Comparison of ENCODE assay signal across 8 mouse cellular contexts in the genomic region with DNA sequence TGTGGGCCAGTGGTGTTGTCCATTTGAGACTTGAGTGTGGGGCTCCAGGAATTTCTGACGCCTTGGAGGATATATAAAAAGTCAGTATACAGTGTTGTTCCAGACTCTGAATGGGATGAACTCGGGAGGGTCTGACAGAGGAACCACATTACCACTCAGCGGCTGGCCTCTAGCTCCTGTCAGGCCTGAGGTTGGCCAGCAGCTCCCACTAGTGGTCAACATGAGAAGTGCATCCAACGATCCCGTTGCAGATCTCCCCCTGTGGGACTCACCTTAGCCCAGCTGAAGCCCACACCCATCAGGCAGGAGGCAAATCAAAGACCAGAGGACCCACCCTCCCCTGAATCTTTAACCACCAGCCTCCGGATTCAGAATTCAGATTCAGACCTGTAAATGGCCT. TPM values are rescaled to one million over a fixed set of nuclear protein-coding genes. Genes with fewer than 3 reads are reported as not detected.
DNase-seq lines count a peak whose midpoint lies in the region; ATAC-seq lines count a peak whose summit lies in the region.

No protein-coding gene starts in this region.

- no peak overlapping the region for H3K4me2 ChIP-seq in forebrain, embryonic 16.5 days (ENCODE audit: low read length)
- no peak overlapping the region for H3K4me2 ChIP-seq in hindbrain, embryonic 11.5 days (replicated peaks; ENCODE audit: low read depth, low read length)

- DNase-seq in MEL-GATA-1-ER (ENCODE audit: extremely low read depth, low read depth): peak; percentile 14
- peak; percentile 33 for DNase-seq in cerebellum, adult 11 months
- peak; percentile 89 for DNase-seq in hindbrain, embryonic 11.5 days (ENCODE audit: low spot score)
- DNase-seq in layer of hippocampus, adult 9-11 months: peak; percentile 40
- peak; percentile 79 for DNase-seq in lung, postnatal 14 days
- peak; percentile 93 for DNase-seq in retina, embryonic 14.5 days (ENCODE audit: low spot score)
- DNase-seq in thymus, postnatal 4 days: peak; percentile 87

- peak; percentile 60 for ATAC-seq in forebrain, embryonic 16.5 days
- ATAC-seq in hindbrain, embryonic 11.5 days (ENCODE audit: low FRiP score): 0 out of 2 replicates have a peak, but pooled peaks have one; percentile 32

- H3K27ac ChIP-seq in forebrain, embryonic 16.5 days (ENCODE audit: low read length): no peak overlapping the region
- H3K27ac ChIP-seq in hindbrain, embryonic 11.5 days (ENCODE audit: low read depth, low read length): no peak overlapping the region

- no peaks in the 10 kb centered on the region for H3K9me3 ChIP-seq in forebrain, embryonic 16.5 days (ENCODE audit: control insufficient read depth, low read length)
- no peaks in the 10 kb centered on the region for H3K9me3 ChIP-seq in hindbrain, embryonic 11.5 days (ENCODE audit: control insufficient read depth, low read length)

- no peak overlapping the region for H3K4me3 ChIP-seq in forebrain, embryonic 16.5 days (replicated peaks; ENCODE audit: low read length)
- no peak overlapping the region for H3K4me3 ChIP-seq in hindbrain, embryonic 11.5 days (ENCODE audit: low read depth, low read length)

- H3K36me3 ChIP-seq in forebrain, embryonic 16.5 days (ENCODE audit: control insufficient read depth, insufficient read depth): no peaks in the 10 kb centered on the region
- no peaks in the 10 kb centered on the region for H3K36me3 ChIP-seq in hindbrain, embryonic 11.5 days (ENCODE audit: control insufficient read depth, insufficient read depth, low read length)

- 1% methylated on average over 6 of the region's 6 CpGs for WGBS in forebrain, embryonic 16.5 days
- WGBS in hindbrain, embryonic 11.5 days: under 1% methylated on average over 6 of the region's 6 CpGs

- H3K27me3 ChIP-seq in forebrain, embryonic 16.5 days (replicated peaks; ENCODE audit: control insufficient read depth, insufficient read depth, low read length): peaks cover 21% of the 10 kb centered on the region
- H3K27me3 ChIP-seq in hindbrain, embryonic 11.5 days (ENCODE audit: control insufficient read depth, insufficient read depth, low read length): peaks cover 51% of the 10 kb centered on the region

- H3K9ac ChIP-seq in forebrain, embryonic 16.5 days (replicated peaks; ENCODE audit: low read depth, low read length): no peak overlapping the region
- no peak overlapping the region for H3K9ac ChIP-seq in hindbrain, embryonic 11.5 days (ENCODE audit: low read depth, low read length)

- H3K4me1 ChIP-seq in forebrain, embryonic 16.5 days (replicated peaks; ENCODE audit: control insufficient read depth, insufficient read depth, low read length): peaks cover 11% of the 10 kb centered on the region
- H3K4me1 ChIP-seq in hindbrain, embryonic 11.5 days (replicated peaks; ENCODE audit: control insufficient read depth, insufficient read depth, low read length): peaks cover 11% of the 10 kb centered on the region; the same call in 1 of the 2 replicates

RNA-seq across cellular contexts. Expression of a gene that starts 1.9 kb away (rescaled TPM):
- polyA plus RNA-seq in forebrain, embryonic 16.5 days (2015; fragmentation: Nextera tagmentation; extraction: Ambion mirVana): 0.82 and 1.4 TPM in 2 replicates
- 0.22 and 0.36 TPM in 2 replicates for polyA plus RNA-seq in hindbrain, embryonic 11.5 days (2014; fragmentation: Nextera tagmentation; extraction: Ambion mirVana)

Comparison
In these comparisons a context has a peak if more than half of its experiments do, and no peak if none do; other contexts are left out.
1. DNase-seq: peak in every context shown above with its lines; median percentile 93 in retina, embryonic 14.5 days; 89 in hindbrain, embryonic 11.5 days; 87 in thymus, postnatal 4 days; 79 in lung, postnatal 14 days; 40 in layer of hippocampus, adult 9-11 months; 33 in cerebellum, adult 11 months; 14 in MEL-GATA-1-ER.